Mouse (Mus musculus) heart, adult 2 months (tissue): Measurements from ENCODE around the gene Casq1.

Experiments
- CTCF ChIP-seq: fragments of 200-600 bp; IDR thresholded peaks from 2 replicates; pipeline ENCODE4 v1.8.1; 2022; ENCODE audit warnings: antibody characterized with exemption, mild to moderate bottlenecking, moderate library complexity
- EP300 ChIP-seq: fragments of 200-500 bp; IDR thresholded peaks from 2 replicates; pipeline ENCODE4 v1.6.1; 2011; ENCODE audit warnings: low read depth, low read length, control low read depth; ENCODE audit not compliant: insufficient read depth
- POLR2A ChIP-seq: fragments of 200-500 bp; IDR thresholded peaks from 2 replicates; pipeline ENCODE4 v1.6.1; 2011; ENCODE audit warnings: mild to moderate bottlenecking, low read depth, low read length, control low read depth; ENCODE audit not compliant: insufficient read depth

- no peak for TF ChIP-seq EP300
- TF ChIP-seq CTCF = no peak
- TF ChIP-seq POLR2A = no peak
Observed at GRCm38 (mm10) chr1:172200161-172200560, 19.5 kb downstream of the Casq1 start.
